Mouse (Mus musculus) brain, embryonic 14.5 days (tissue): ENCODE data around the gene Lcn5. TPM values are rescaled to one million over a fixed set of nuclear protein-coding genes. Genes with fewer than 3 reads are reported as not detected.
A peak's percentile ranks its signal among the peaks of the same experiment; 100 is the strongest.
"Not testable (repeated sequence)": the region's sequence is repeated elsewhere in the genome, so short reads cannot be mapped to it uniquely, and the experiment has no call there.

Experiments used
- DNase-seq: peaks from one replicate; pipeline ENCODE4 v3.0.0-alpha.2; 2011; ENCODE audit warnings: low read depth
- CTCF ChIP-seq: fragments of 200-500 bp; IDR thresholded peaks from 2 replicates; pipeline ENCODE4 v1.5.1; 2012; ENCODE audit warnings: inconsistent platforms, mild to moderate bottlenecking, moderate library complexity, borderline replicate concordance; ENCODE audit not compliant: insufficient read depth, insufficient read length; ENCODE audit errors: extremely low read depth
- POLR2A ChIP-seq: fragments of 200-500 bp; IDR thresholded peaks from 2 replicates; pipeline ENCODE4 v1.6.1; 2012; ENCODE audit warnings: mild to moderate bottlenecking, inconsistent platforms, borderline replicate concordance; ENCODE audit not compliant: poor library complexity, insufficient read depth, insufficient read length, severe bottlenecking; ENCODE audit errors: extremely low read depth
- polyA plus RNA-seq: library from polyadenylated mRNA; depleted of rRNA; stranded (reverse); fragments of >200 nt; gene quantifications from 2 replicates; pipeline ENCODE4 v1.2.3, GENCODE M21; 2012; rRNA removed

The Lcn5 gene
- polyA plus RNA-seq, 1 experiment: not detected

- TF ChIP-seq CTCF (no peak), POLR2A (no peak)
- DNase-seq: no peak
Measured at GRCm38 (mm10) chr2:25679559-25679958, 21.8 kb downstream of the Lcn5 start.

- no peak for DNase-seq
- TF ChIP-seq POLR2A (no peak), CTCF (no peak)
Measured at GRCm38 (mm10) chr2:25682426-25682825, 24.7 kb downstream of the Lcn5 start, which contains the start of gene Lcn10. Lcn10 (plus strand) TSS chr2:25682726.

- TF ChIP-seq POLR2A (no peak), CTCF (no peak)
Measured at GRCm38 (mm10) chr2:25686941-25687340, 29.2 kb downstream of the Lcn5 start.

DNA sequence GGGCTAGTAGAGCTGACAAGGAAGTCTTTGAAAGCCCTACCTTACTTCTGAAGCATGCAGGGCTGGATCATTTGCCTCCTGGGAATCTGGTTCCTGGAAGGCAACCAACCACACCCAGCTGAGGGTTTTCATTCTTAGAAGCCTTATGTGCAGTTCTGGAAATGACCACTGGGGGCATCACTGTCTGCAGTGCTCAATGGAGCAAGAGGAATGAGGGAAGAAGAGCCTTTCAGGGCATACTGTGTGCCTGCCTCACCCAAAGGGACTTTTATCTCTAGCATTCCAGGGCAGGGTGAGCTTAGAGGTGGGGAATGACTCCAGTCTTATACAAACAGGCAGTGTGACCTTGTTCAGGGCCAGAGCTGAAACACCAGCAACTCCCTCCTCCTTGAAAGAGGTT is 36.9 kb downstream of the Lcn5 start:
- DNase-seq: peak; percentile 56
- TF ChIP-seq CTCF: peak; percentile 77
- no peak for TF ChIP-seq POLR2A

More at GRCm38 (mm10) chr2:25686941-25687340, 29.2 kb downstream of the Lcn5 start:
- no peak for DNase-seq

DNA sequence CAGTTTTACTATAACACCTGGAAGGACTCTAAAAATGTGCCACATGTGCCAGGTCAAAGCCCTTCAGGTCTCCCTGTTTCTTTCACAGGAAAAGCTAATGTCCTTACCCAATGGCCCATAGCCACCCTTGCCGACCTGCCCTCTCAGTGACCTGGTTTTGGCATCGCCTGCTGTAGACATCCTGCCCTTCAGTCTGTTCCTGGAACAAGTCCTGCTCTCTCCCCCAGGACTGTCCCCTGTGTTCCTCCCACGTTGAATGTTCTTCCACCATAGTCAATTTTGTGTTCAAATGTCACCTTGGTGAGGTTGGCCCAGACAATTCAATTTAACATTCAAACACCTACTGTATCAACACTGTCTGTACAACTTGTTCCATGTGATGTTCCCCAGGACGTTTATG is 39.2 kb downstream of the Lcn5 start:
- no peak for DNase-seq
- TF ChIP-seq POLR2A (no peak), CTCF (no peak)

DNA sequence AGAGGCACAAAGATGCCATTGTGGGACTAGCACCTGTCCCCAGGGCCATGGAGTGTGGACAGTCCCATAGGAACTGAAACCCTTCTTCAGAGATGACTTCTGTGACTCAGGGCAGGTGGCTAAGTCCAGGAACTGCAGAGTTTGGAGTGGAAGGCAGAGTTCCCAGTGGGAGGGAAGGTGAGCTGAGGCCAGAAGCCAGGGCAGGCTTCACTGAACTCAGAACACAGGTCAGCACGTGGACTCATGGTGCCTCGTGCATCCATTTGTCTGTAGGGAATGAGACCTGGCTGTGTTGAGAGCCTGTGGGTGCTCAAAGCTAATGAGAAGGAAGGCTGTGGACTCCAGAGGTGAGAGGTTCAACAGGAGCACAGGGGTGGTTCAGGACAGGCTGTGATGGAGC is 40.9 kb downstream of the Lcn5 start:
- TF ChIP-seq POLR2A (no peak), CTCF (no peak)
- DNase-seq: no peak

DNA sequence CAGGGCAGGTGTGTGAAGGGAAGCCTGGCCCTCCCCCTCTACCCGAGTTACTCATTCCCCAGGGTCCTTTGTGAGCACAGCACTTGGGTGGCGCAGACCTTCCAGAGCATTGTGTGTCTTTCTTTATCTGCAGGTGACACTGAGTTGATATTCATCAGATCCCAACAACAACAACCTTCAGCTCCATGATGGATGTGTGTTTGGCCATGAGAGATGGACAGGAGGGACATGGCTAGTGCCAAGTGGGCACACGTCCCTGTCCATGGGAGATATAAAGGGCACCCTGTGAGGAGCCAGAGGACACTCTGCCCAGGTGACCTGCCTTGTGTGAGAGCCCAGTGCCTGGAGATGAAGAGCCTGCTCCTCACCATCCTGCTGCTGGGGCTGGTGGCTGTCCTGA is 42.0 kb downstream of the Lcn5 start, which contains the start of gene Obp2a:
Obp2a (plus strand) TSS at position 301 of the 400 bp plus-strand sequence.
- not testable (repeated sequence) for DNase-seq

GRCm38 (mm10) chr2:25701001-25701400 is 43.2 kb downstream of the Lcn5 start:
- DNase-seq: no peak
- TF ChIP-seq POLR2A: no peak
- no peak for TF ChIP-seq CTCF

DNA sequence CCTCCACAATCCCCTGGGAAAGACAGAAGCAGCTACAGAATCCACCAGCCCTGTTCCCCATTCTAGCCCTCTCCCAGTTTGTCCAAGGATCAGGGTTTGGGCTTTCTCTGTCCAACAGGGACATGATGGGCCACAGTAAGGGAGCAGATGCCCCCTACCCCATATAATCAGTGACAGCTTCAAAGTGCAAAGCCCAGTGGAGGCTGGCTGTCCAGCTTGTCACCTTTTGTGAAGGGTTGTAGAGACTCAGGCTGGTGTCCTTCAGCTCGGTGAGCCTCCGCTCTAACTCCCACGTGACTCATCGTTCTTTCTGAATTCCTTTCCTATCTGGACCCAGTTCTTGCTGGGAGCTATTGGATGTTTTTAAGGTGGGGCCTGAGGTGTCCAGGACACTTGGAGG is 46.0 kb downstream of the Lcn5 start:
- TF ChIP-seq POLR2A (no peak), CTCF (no peak)
- no peak for DNase-seq

DNA sequence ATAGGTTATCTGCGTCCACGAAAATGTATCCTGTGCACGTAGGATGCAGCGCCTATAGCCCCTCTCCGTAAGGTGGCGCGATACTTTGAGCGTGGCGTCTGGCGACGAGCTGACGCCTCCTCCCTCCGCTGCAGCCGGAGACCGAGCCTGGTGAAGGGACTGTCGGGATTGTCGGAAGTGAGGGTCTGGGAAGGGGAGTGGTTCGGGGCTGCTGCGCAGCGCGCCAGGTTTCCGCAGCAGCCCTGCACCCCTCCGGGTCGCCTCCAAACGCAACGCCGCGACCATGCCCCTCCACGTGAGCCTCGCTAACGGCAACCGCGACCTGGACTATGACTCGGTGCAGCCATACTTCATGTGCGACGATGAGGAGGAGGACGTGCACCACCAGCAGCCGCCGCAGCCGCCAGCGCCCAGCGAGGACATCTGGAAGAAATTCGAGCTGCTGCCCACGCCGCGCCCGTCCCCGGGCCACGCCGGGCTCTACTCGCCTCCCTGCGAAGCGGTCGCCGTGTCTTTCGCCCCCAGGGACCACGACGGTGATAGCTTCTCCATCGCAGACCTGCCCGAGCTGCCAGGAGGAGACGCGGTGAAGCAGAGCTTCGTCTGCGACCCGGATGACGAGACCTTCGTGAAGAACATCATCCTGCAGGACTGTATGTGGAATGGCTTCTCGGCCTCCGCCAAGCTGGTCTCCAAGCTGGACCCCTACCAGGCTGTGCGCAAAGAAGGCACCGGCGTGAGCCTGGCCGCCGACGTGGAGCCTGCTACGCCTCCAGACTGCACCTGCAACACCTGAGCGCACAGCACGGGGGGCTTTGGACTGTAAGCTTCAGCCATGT is 49.1 kb downstream of the Lcn5 start, which contains the start of gene Bmyc:
Bmyc (plus strand) TSS at position 97 of the 839 bp plus-strand sequence.
- TF ChIP-seq POLR2A (peak; percentile 48; the same call in 1 of the 2 replicates), CTCF (peak; percentile 65)
- DNase-seq: peak; percentile 97

DNA sequence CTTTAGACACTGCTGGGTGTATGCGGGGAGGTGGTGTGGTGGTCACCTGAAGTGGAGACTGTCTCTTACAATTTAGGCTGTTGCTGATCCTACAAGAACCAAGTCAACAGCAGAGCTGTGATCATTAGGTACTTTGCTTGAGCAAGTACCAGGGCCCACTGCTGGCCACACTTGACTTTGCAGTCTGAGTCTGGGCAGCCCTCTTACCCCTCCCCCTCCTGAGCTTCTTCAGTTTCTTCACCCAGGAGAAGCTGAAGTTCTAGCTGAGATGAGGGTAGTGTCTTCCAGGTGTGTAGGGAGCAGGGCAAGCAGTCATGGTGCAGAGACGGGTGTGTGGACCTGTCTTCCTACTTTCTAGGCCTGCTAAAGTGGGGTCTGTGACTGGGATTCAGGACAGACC is 50.4 kb downstream of the Lcn5 start:
- TF ChIP-seq CTCF (peak; percentile 41; the same call in 1 of the 2 replicates), POLR2A (no peak)
- DNase-seq: peak; percentile 36

GRCm38 (mm10) chr2:25709056-25709455 is 51.3 kb downstream of the Lcn5 start:
- not testable (repeated sequence) for DNase-seq

GRCm38 (mm10) chr2:25709791-25710190 is 52.0 kb downstream of the Lcn5 start:
- not testable (repeated sequence) for DNase-seq

Other genes starting within 250 kb of the Lcn5 start
- gene Fut7, start 234.7 kb upstream of the Lcn5 start, polyA plus RNA-seq: 0.42 and 0.57 TPM in 2 replicates
- gene Abca2, start 229.2 kb upstream of the Lcn5 start, polyA plus RNA-seq: 29.8 and 60.6 TPM in 2 replicates
- 1.1 and 1.9 TPM in 2 replicates for gene Clic3, start 201.1 kb upstream of the Lcn5 start, polyA plus RNA-seq
- 109 and 142 TPM in 2 replicates for gene Paxx, start 196.9 kb upstream of the Lcn5 start, polyA plus RNA-seq
- gene Ptgds, start 187.9 kb upstream of the Lcn5 start, polyA plus RNA-seq: 60.4 and 73.5 TPM in 2 replicates
- gene Lcn12, start 164.0 kb upstream of the Lcn5 start, polyA plus RNA-seq: not detected in 2 replicates
- gene Fbxw5, start 157.2 kb upstream of the Lcn5 start, polyA plus RNA-seq: 27.8 and 61.1 TPM in 2 replicates
- 1.9 and 3.6 TPM in 2 replicates for gene C8g, start 156.2 kb upstream of the Lcn5 start, polyA plus RNA-seq
- gene Traf2, start 111.0 kb upstream of the Lcn5 start, polyA plus RNA-seq: 12.6 and 13.8 TPM in 2 replicates
- gene Edf1, start 100.1 kb upstream of the Lcn5 start, polyA plus RNA-seq: 166 and 189 TPM in 2 replicates
- 5.0 and 8.2 TPM in 2 replicates for gene Mamdc4, start 83.1 kb upstream of the Lcn5 start, polyA plus RNA-seq
- gene Phpt1, start 82.7 kb upstream of the Lcn5 start, polyA plus RNA-seq: 138 and 169 TPM in 2 replicates
- gene Ajm1, start 76.2 kb upstream of the Lcn5 start, polyA plus RNA-seq: 24.5 and 30.3 TPM in 2 replicates
- gene Rabl6, start 49.4 kb upstream of the Lcn5 start, polyA plus RNA-seq: 86.1 and 87.9 TPM in 2 replicates
- gene Ccdc183, start 40.3 kb upstream of the Lcn5 start, polyA plus RNA-seq: 0.03 and 0.07 TPM in 2 replicates
- 31.7 and 34.8 TPM in 2 replicates for gene Tmem141, start 35.9 kb upstream of the Lcn5 start, polyA plus RNA-seq
- 0.92 and 0.97 TPM in 2 replicates for gene Fcna, start 29.9 kb upstream of the Lcn5 start, polyA plus RNA-seq
- gene Lcn8, start 4.8 kb upstream of the Lcn5 start, polyA plus RNA-seq: 0.24 TPM in 1 of 2 replicates, not detected in the other
- gene Lcn6, start 18.8 kb downstream of the Lcn5 start, polyA plus RNA-seq: not detected in 2 replicates
- gene Lcn10, start 24.8 kb downstream of the Lcn5 start, polyA plus RNA-seq: not detected in 2 replicates
- not detected in 2 replicates for gene Obp2a, start 42.1 kb downstream of the Lcn5 start, polyA plus RNA-seq
- 64.5 and 74.8 TPM in 2 replicates for gene Bmyc, start 48.8 kb downstream of the Lcn5 start, polyA plus RNA-seq
- not detected in 2 replicates for gene Obp2b, start 79.1 kb downstream of the Lcn5 start, polyA plus RNA-seq
- not detected in 2 replicates for gene Lcn3, start 107.6 kb downstream of the Lcn5 start, polyA plus RNA-seq
- not detected in 2 replicates for gene Lcn11, start 119.1 kb downstream of the Lcn5 start, polyA plus RNA-seq
- gene Gm13539, start 124.3 kb downstream of the Lcn5 start, polyA plus RNA-seq: not detected in 2 replicates
- not detected in 2 replicates for gene Glt6d1, start 157.9 kb downstream of the Lcn5 start, polyA plus RNA-seq
- not detected in 2 replicates for gene Lcn9, start 165.2 kb downstream of the Lcn5 start, polyA plus RNA-seq
- gene Sohlh1, start 189.3 kb downstream of the Lcn5 start, polyA plus RNA-seq: not detected in 2 replicates
- 52.1 and 60.1 TPM in 2 replicates for gene Kcnt1, start 205.8 kb downstream of the Lcn5 start, polyA plus RNA-seq